7 mouse cellular contexts compared by ENCODE assay signal in the genomic region with DNA sequence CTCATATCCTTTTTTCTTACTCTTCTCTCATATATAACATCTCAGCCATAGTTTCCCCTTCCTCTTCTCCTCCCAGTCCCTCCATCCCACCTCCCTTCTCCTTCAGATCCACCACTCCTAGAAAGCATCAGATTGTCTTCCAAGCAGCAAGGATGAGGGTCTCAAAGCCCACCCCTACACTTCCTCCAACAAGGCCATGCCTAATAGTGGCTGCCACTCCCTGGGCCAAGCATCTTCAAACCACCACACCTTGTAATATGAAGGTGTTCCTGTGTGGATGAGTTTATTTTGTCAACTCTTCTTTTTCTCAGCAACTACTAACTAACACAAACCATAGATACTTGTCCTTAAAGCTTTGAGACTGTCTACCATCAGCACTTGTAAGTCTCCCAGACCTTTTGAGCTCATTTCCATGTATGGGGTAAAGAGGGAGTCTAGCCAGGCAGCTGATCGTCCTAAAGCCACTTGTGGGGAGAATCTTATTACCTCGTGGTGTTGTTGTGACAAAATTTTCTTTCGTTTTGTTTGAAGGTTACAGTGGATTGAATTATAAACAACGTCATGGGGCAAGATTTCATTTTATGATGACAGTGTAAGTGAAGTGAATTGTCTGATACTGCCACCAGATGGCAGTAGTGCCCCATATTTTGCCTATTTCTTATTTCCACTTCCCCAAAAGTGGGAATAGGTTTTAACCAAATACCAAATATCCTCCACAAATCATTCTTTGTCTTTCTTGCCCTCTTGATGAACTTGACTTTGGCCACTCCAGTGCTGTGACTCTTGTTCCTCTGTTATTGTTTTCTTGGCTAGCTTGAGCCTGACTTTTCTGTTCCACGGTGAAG. TPM values are rescaled to one million over a fixed set of nuclear protein-coding genes. Genes with fewer than 3 reads are reported as not detected.
DNase-seq lines count a peak whose midpoint lies in the region; ATAC-seq and TF ChIP-seq lines count a peak whose summit lies in the region.

No protein-coding gene starts in this region.

- no peak overlapping the region for H3K4me2 ChIP-seq in intestine, embryonic 15.5 days (replicated peaks)
- no peak overlapping the region for H3K4me2 ChIP-seq in liver, embryonic 14.5 days (ENCODE audit: low read depth)
- H3K4me2 ChIP-seq in neural tube, embryonic 13.5 days = no peak overlapping the region

- TF ChIP-seq CTCF in G1E (IDR thresholded peaks at IDR 0.05; ENCODE audit: low read depth, low read length) = peak; percentile 15; the same call in 1 of the 2 replicates
- TF ChIP-seq CTCF in liver, embryonic 14.5 days (IDR thresholded peaks at IDR 0.05; ENCODE audit: low read depth) = peak; percentile 72

- peaks cover 8% of the 10 kb centered on the region; the same call in 1 of the 2 replicates for H3K27me3 ChIP-seq in G1E (ENCODE audit: insufficient read depth, low read length)
- no peaks in the 10 kb centered on the region for H3K27me3 ChIP-seq in intestine, embryonic 15.5 days (replicated peaks)
- no peaks in the 10 kb centered on the region for H3K27me3 ChIP-seq in liver, embryonic 14.5 days (ENCODE audit: control insufficient read depth, insufficient read depth, low read length)
- H3K27me3 ChIP-seq in neural tube, embryonic 13.5 days = peaks cover 39% of the 10 kb centered on the region

- no peaks in the 10 kb centered on the region for H3K4me1 ChIP-seq in G1E (ENCODE audit: insufficient read depth, low read depth, low read length)
- peaks cover 6% of the 10 kb centered on the region; the same call in 1 of the 2 replicates for H3K4me1 ChIP-seq in intestine, embryonic 15.5 days (replicated peaks)
- no peaks in the 10 kb centered on the region for H3K4me1 ChIP-seq in liver, embryonic 14.5 days (replicated peaks; ENCODE audit: control insufficient read depth in 2 of 2, insufficient read depth in 2 of 2, low read length in 1 of 2)
- H3K4me1 ChIP-seq in neural tube, embryonic 13.5 days (replicated peaks) = no peaks in the 10 kb centered on the region

- H3K4me3 ChIP-seq in G1E (ENCODE audit: low read depth, low read length) = no peak overlapping the region
- H3K4me3 ChIP-seq in intestine, embryonic 15.5 days (replicated peaks) = no peak overlapping the region
- H3K4me3 ChIP-seq in liver, embryonic 14.5 days (ENCODE audit: insufficient read depth in 1 of 2, low read depth in 2 of 2, low read length in 2 of 2) = no peak overlapping the region
- H3K4me3 ChIP-seq in neural tube, embryonic 13.5 days = no peak overlapping the region

- no peak overlapping the region for H3K27ac ChIP-seq in intestine, embryonic 15.5 days
- H3K27ac ChIP-seq in liver, embryonic 14.5 days = no peak overlapping the region
- H3K27ac ChIP-seq in neural tube, embryonic 13.5 days (replicated peaks) = no peak overlapping the region

- H3K36me3 ChIP-seq in G1E (replicated peaks) = peaks cover 25% of the 10 kb centered on the region
- H3K36me3 ChIP-seq in intestine, embryonic 15.5 days = peaks cover 4% of the 10 kb centered on the region; the same call in 1 of the 2 replicates
- H3K36me3 ChIP-seq in liver, embryonic 14.5 days (replicated peaks; ENCODE audit: control insufficient read depth, insufficient read depth, low read depth) = no peaks in the 10 kb centered on the region; the same call in 1 of the 2 replicates
- H3K36me3 ChIP-seq in neural tube, embryonic 13.5 days = peaks cover 14% of the 10 kb centered on the region

- no peak for TF ChIP-seq EP300 in liver, embryonic 14.5 days (IDR thresholded peaks at IDR 0.05; ENCODE audit: low read depth)

- H3K9me3 ChIP-seq in G1E (replicated peaks) = 0 out of 2 replicates have a peak, but pooled peaks cover 2% of the 10 kb centered on the region
- H3K9me3 ChIP-seq in intestine, embryonic 15.5 days = no peaks in the 10 kb centered on the region
- H3K9me3 ChIP-seq in liver, embryonic 14.5 days (ENCODE audit: control insufficient read depth, low read length) = no peaks in the 10 kb centered on the region
- H3K9me3 ChIP-seq in neural tube, embryonic 13.5 days = no peaks in the 10 kb centered on the region

- DNase-seq in CD4-positive, CD25-positive, alpha-beta regulatory T cell, adult 2 months (ENCODE audit: low read depth, low spot score) = peak; percentile 82
- DNase-seq in G1E (ENCODE audit: low spot score) = no peak
- peak; percentile 74 for DNase-seq in cerebellum, adult 8-10 months
- DNase-seq in forelimb bud, embryonic 11.5 days (ENCODE audit: low read depth, low spot score) = peak; percentile 85
- DNase-seq in liver, embryonic 14.5 days (ENCODE audit: low read depth in 3 of 3, low spot score in 3 of 3) = no peak

- no peak overlapping the region for H3K9ac ChIP-seq in intestine, embryonic 15.5 days
- H3K9ac ChIP-seq in liver, embryonic 14.5 days (replicated peaks) = no peak overlapping the region
- no peak overlapping the region for H3K9ac ChIP-seq in neural tube, embryonic 13.5 days

- WGBS in intestine, embryonic 15.5 days = 11% methylated on average over 5 of the region's 5 CpGs
- 20% methylated on average over 5 of the region's 5 CpGs for WGBS in liver, embryonic 14.5 days (ENCODE audit: insufficient replicate concordance)
- 11% methylated on average over 5 of the region's 5 CpGs for WGBS in neural tube, embryonic 13.5 days

- ATAC-seq in G1E (ENCODE audit: extremely low read depth, insufficient number of reproducible peaks, low FRiP score, poor library complexity, severe bottlenecking) = no peak
- ATAC-seq in intestine, embryonic 15.5 days = peak; percentile 34; the same call in 1 of the 2 replicates
- ATAC-seq in liver, embryonic 14.5 days (ENCODE audit: insufficient read depth) = no peak
- ATAC-seq in neural tube, embryonic 13.5 days (ENCODE audit: low read depth) = 0 out of 2 replicates have a peak, but pooled peaks have one; percentile 52

RNA-seq across cellular contexts. Expression of gene Rpusd4, which starts 14.6 kb away (rescaled TPM):
- 17.7 and 24.0 TPM in 2 replicates for total RNA-seq in G1E (2014; fragmentation: Nextera tagmentation)
- 23.9 and 24.9 TPM in 2 replicates for total RNA-seq in G1E (2017)
- 2.1 and 3.1 TPM in 2 replicates for polyA plus RNA-seq in G1E (2012)
- polyA plus RNA-seq in intestine, embryonic 15.5 days (2015; fragmentation: Nextera tagmentation; extraction: Ambion mirVana) = 31.0 and 33.8 TPM in 2 replicates
- polyA plus RNA-seq in liver, embryonic 14.5 days (2012; rRNA removed) = 7.6 and 8.9 TPM in 2 replicates
- polyA plus RNA-seq in liver, embryonic 14.5 days (2014; fragmentation: Nextera tagmentation; extraction: Ambion mirVana) = 11.4 and 15.3 TPM in 2 replicates
- 19.8 and 20.9 TPM in 2 replicates for polyA plus RNA-seq in neural tube, embryonic 13.5 days (2015; fragmentation: Nextera tagmentation; extraction: Ambion mirVana)

RNA-seq across cellular contexts. Expression of gene Fam118b, which starts 14.6 kb away (rescaled TPM):
- 44.0 and 51.0 TPM in 2 replicates for total RNA-seq in G1E (2014; fragmentation: Nextera tagmentation)
- total RNA-seq in G1E (2017) = 36.8 and 38.7 TPM in 2 replicates
- 5.7 and 9.5 TPM in 2 replicates for polyA plus RNA-seq in G1E (2012)
- 52.7 and 52.8 TPM in 2 replicates for polyA plus RNA-seq in intestine, embryonic 15.5 days (2015; fragmentation: Nextera tagmentation; extraction: Ambion mirVana)
- polyA plus RNA-seq in liver, embryonic 14.5 days (2012; rRNA removed) = 4.2 and 7.4 TPM in 2 replicates
- 11.1 and 13.8 TPM in 2 replicates for polyA plus RNA-seq in liver, embryonic 14.5 days (2014; fragmentation: Nextera tagmentation; extraction: Ambion mirVana)
- 63.8 and 74.8 TPM in 2 replicates for polyA plus RNA-seq in neural tube, embryonic 13.5 days (2015; fragmentation: Nextera tagmentation; extraction: Ambion mirVana)

Comparison
In these comparisons a context has a peak if more than half of its experiments do, and no peak if none do; other contexts are left out.
1. DNase-seq: peak in CD4-positive, CD25-positive, alpha-beta regulatory T cell, adult 2 months (single experiment), cerebellum, adult 8-10 months (single experiment) and forelimb bud, embryonic 11.5 days (single experiment); none in G1E (single experiment) and liver, embryonic 14.5 days (0 of 3).
2. ATAC-seq: peak in intestine, embryonic 15.5 days (single experiment) and neural tube, embryonic 13.5 days (single experiment); none in G1E (single experiment) and liver, embryonic 14.5 days (single experiment).